Mouse (Mus musculus): Measurements from ENCODE around the gene Fam214b. TPM values are rescaled to one million over a fixed set of nuclear protein-coding genes. Genes with fewer than 3 reads are reported as not detected.

Gene Fam214b
- polyA plus RNA-seq, 1 experiment from 2014 or later: 5.1 TPM

DNA sequence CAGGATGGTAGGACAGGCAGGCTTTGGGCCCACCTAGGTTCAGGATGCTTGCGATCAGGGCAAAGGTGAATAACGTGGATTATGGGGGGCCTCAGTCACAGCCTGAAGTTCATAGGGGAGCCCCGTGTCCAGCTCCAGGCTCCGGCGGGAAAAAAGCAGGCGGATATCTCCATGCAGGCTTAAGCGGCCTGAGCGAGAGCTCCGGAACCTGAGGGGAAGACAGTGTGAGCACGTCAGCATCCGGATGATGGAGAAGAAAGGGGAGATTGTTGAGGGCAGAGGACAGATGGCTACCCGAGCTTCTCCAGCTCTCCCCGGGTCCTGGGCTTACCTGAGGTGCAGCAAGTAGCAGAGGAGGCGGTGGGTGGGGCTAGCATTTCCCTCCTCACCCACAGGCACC, 12.5 kb downstream of the Fam214b start:
- Histone ChIP-seq H3K36me3 (ENCODE audit: control insufficient read depth, insufficient read depth, low read length) (peaks cover 45% of the 10 kb centered on the region), H3K27ac (ENCODE audit: low read depth) (no peak overlapping the region), H3K4me2 (ENCODE audit: low read length) (no peak overlapping the region), H3K9ac (ENCODE audit: low read length) (no peak overlapping the region), H3K27me3 (replicated peaks; ENCODE audit: control insufficient read depth, insufficient read depth, low read length) (no peaks in the 10 kb centered on the region), H3K4me3 (ENCODE audit: low read depth, low read length) (no peak overlapping the region), H3K4me1 (replicated peaks; ENCODE audit: control insufficient read depth, insufficient read depth, low read length) (peaks cover 9% of the 10 kb centered on the region; the same call in 1 of the 2 replicates), H3K9me3 (ENCODE audit: control insufficient read depth, low read length) (no peaks in the 10 kb centered on the region)
- ATAC-seq (replicated peaks; ENCODE audit: low FRiP score, low TSS enrichment, low read depth): no peak
- 82% methylated on average over 14 of the region's 14 CpGs for WGBS
- DNase-seq (ENCODE audit: low spot score): no peak

- DNase-seq (ENCODE audit: low spot score) (no peak), ATAC-seq (replicated peaks; ENCODE audit: low FRiP score, low TSS enrichment, low read depth) (no peak)
- H3K9ac ChIP-seq (ENCODE audit: low read length): no peak overlapping the region
- peaks cover 55% of the 10 kb centered on the region for H3K36me3 ChIP-seq (ENCODE audit: control insufficient read depth, insufficient read depth, low read length)
- no peak overlapping the region for H3K27ac ChIP-seq (ENCODE audit: low read depth)
- no peaks in the 10 kb centered on the region for H3K27me3 ChIP-seq (replicated peaks; ENCODE audit: control insufficient read depth, insufficient read depth, low read length)
- H3K4me1 ChIP-seq (replicated peaks; ENCODE audit: control insufficient read depth, insufficient read depth, low read length): peaks cover 9% of the 10 kb centered on the region; the same call in 1 of the 2 replicates
- H3K4me3 ChIP-seq (ENCODE audit: low read depth, low read length): no peak overlapping the region
- WGBS: 93% methylated on average over 1 of the region's 1 CpGs
- H3K4me2 ChIP-seq (ENCODE audit: low read length): no peak overlapping the region
- no peaks in the 10 kb centered on the region for H3K9me3 ChIP-seq (ENCODE audit: control insufficient read depth, low read length)
These were observed 13.5 kb downstream of the Fam214b start for GRCm38 (mm10) chr4:43032501-43032900.

DNA sequence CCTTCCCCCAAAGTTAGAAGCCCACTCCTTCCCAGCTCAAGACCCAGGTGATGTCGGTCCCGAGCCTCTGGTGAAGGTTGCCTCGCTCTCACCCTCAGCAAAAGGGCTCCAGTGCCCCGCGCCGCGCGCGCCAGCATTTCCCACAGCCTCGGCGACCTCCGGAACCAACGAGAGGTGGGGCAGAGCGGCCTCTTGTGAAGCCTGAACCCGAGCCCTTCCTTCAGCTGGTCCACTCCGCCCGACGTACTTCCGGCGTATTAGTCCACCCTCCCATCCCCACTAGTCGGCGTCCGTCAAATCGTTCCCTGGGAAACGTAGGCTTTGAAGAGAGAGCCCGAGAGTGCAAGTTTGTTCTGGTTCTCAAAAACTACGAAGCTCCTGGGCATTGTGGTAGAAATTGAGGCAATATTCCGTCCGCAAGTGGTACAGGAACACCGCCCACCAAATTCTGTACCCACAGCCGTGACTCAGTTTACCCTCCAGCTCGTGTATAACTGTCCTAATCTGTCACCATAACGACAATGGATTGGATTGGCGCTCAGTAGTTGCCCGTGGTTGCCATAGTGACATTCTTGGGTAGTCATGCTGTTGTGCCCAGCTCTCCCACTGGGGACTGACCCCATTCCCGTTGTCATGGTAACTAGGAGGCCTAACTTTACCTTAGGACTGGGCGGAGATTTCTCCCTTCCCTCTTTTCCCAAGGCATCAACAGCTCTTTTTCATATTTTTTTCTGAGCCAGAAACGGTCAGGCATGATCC, 14.6 kb downstream of the Fam214b start, which contains the start of gene Stoml2:
Stoml2 (minus strand) TSS at position 474 of the 759 bp plus-strand sequence.
- Histone ChIP-seq H3K4me1 (replicated peaks; ENCODE audit: control insufficient read depth, insufficient read depth, low read length) (peaks cover 9% of the 10 kb centered on the region; the same call in 1 of the 2 replicates), H3K36me3 (ENCODE audit: control insufficient read depth, insufficient read depth, low read length) (peaks cover 63% of the 10 kb centered on the region), H3K9me3 (ENCODE audit: control insufficient read depth, low read length) (no peaks in the 10 kb centered on the region), H3K27ac (ENCODE audit: low read depth) (peak within 1 kb of the TSS; percentile 83), H3K9ac (ENCODE audit: low read length) (peak within 1 kb of the TSS; percentile 90), H3K4me3 (ENCODE audit: low read depth, low read length) (peak within 1 kb of the TSS; percentile 87), H3K4me2 (ENCODE audit: low read length) (peak within 1 kb of the TSS; percentile 70), H3K27me3 (replicated peaks; ENCODE audit: control insufficient read depth, insufficient read depth, low read length) (no peaks in the 10 kb centered on the region)
- DNase-seq (ENCODE audit: low spot score) (peak; percentile 91), ATAC-seq (replicated peaks; ENCODE audit: low FRiP score, low TSS enrichment, low read depth) (peak; percentile 95)
- 1% methylated on average over 38 of the region's 38 CpGs for WGBS

DNA sequence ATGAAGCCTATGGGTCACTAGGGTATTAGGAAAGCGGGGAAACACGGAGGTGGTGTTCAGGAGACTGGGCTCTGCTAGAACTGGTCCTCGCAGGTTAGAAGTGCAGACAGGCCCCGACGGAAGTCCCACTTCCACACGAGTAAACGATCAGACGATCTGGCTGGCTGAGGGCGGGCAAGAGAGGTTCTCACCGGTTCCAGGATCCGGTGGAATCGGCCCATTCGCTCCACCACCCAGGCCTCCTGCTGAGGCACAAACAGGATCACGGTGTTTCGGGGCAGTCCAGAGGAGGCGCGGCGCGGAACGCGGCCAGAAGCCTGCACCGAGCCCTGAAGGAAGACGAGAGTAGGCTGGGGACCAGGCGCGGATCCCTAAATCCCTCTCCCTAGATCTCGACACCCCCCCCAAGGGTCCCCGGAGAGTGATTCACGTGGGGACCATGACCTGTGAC, 15.2 kb downstream of the Fam214b start:
- ATAC-seq (replicated peaks; ENCODE audit: low FRiP score, low TSS enrichment, low read depth) (peak; percentile 65), DNase-seq (ENCODE audit: low spot score) (no peak)
- whole genome bisulfite sequencing: 2% methylated on average over 28 of the region's 28 CpGs
- Histone ChIP-seq H3K4me2 (ENCODE audit: low read length) (peak overlapping the region; percentile 70), H3K4me1 (replicated peaks; ENCODE audit: control insufficient read depth, insufficient read depth, low read length) (peaks cover 9% of the 10 kb centered on the region; the same call in 1 of the 2 replicates), H3K27ac (ENCODE audit: low read depth) (peak overlapping the region; percentile 83), H3K36me3 (ENCODE audit: control insufficient read depth, insufficient read depth, low read length) (peaks cover 57% of the 10 kb centered on the region), H3K27me3 (replicated peaks; ENCODE audit: control insufficient read depth, insufficient read depth, low read length) (no peaks in the 10 kb centered on the region), H3K4me3 (ENCODE audit: low read depth, low read length) (peak overlapping the region; percentile 87), H3K9ac (ENCODE audit: low read length) (peak overlapping the region; percentile 90), H3K9me3 (ENCODE audit: control insufficient read depth, low read length) (no peaks in the 10 kb centered on the region)

- no peak for DNase-seq (ENCODE audit: low spot score)
- no peak for ATAC-seq (replicated peaks; ENCODE audit: low FRiP score, low TSS enrichment, low read depth)
- Histone ChIP-seq H3K27ac (ENCODE audit: low read depth) (no peak overlapping the region), H3K9ac (ENCODE audit: low read length) (peak overlapping the region; percentile 90), H3K9me3 (ENCODE audit: control insufficient read depth, low read length) (no peaks in the 10 kb centered on the region), H3K27me3 (replicated peaks; ENCODE audit: control insufficient read depth, insufficient read depth, low read length) (no peaks in the 10 kb centered on the region), H3K4me3 (ENCODE audit: low read depth, low read length) (peak overlapping the region; percentile 87), H3K4me2 (ENCODE audit: low read length) (peak overlapping the region; percentile 70), H3K36me3 (ENCODE audit: control insufficient read depth, insufficient read depth, low read length) (peaks cover 55% of the 10 kb centered on the region), H3K4me1 (replicated peaks; ENCODE audit: control insufficient read depth, insufficient read depth, low read length) (peaks cover 9% of the 10 kb centered on the region; the same call in 1 of the 2 replicates)
- WGBS: 71% methylated on average over 9 of the region's 9 CpGs
These were observed 15.7 kb downstream of the Fam214b start for GRCm38 (mm10) chr4:43030352-43030751.

GRCm38 (mm10) chr4:43029749-43030148, 16.3 kb downstream of the Fam214b start:
- Histone ChIP-seq H3K4me3 (ENCODE audit: low read depth, low read length) (no peak overlapping the region), H3K4me2 (ENCODE audit: low read length) (no peak overlapping the region), H3K27me3 (replicated peaks; ENCODE audit: control insufficient read depth, insufficient read depth, low read length) (no peaks in the 10 kb centered on the region), H3K9me3 (ENCODE audit: control insufficient read depth, low read length) (no peaks in the 10 kb centered on the region), H3K9ac (ENCODE audit: low read length) (no peak overlapping the region), H3K36me3 (ENCODE audit: control insufficient read depth, insufficient read depth, low read length) (peaks cover 53% of the 10 kb centered on the region), H3K27ac (ENCODE audit: low read depth) (no peak overlapping the region), H3K4me1 (replicated peaks; ENCODE audit: control insufficient read depth, insufficient read depth, low read length) (peaks cover 10% of the 10 kb centered on the region)
- DNase-seq (ENCODE audit: low spot score): no peak
- ATAC-seq (replicated peaks; ENCODE audit: low FRiP score, low TSS enrichment, low read depth): no peak
- WGBS: 94% methylated on average over 9 of the region's 9 CpGs

- no peak for ATAC-seq (replicated peaks; ENCODE audit: low FRiP score, low TSS enrichment, low read depth)
These were observed 16.9 kb downstream of the Fam214b start for GRCm38 (mm10) chr4:43029121-43029520.

DNA sequence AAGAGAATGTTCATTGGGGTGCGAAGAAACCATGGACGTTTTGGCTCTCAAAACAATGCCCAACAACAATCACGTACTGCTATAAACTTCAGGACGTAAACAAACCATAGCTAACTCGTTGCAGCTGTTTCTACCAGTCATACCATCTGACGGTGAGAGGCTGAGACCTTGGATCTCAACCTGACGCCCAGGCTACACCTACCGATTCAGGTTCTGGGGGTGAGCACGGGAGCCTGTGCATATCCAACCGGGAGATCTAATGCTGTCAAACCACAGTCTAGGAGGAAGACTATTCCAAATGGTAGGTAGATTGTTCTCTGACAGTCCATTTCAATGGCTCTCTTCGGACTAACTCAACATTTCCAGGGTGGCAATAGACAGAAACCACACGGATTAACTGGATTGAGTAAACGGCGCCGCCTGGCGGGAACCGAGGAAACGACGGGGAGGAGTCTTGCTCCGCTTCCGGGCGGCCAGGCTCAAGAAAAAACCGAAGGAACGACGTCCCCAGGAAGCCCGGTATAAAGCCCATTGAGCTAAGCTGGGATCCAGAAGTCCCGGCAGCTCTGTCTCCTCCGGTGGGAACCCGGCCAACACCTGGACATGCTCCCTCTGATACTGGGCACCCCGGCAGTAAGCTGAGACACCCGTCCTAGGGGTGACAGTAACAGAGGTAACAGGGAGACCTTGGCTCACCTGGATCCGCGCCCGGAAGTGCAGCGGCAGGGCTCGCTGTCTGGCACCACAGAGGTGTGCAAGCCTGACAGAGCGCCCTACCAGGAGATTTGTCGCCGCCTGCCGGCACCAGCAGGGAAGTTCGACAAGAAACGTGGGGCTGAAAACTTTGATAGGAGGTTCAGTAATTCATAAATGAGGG, 20.7 kb downstream of the Fam214b start, which contains the start of gene Pigo:
Pigo (minus strand) TSS at position 736 of the 877 bp plus-strand sequence.
- WGBS: 6% methylated on average over 42 of the region's 42 CpGs
- ATAC-seq (replicated peaks; ENCODE audit: low FRiP score, low TSS enrichment, low read depth): peak; percentile 92

More at GRCm38 (mm10) chr4:43029121-43029520, 16.9 kb downstream of the Fam214b start:
- DNase-seq (ENCODE audit: low spot score): no peak
- Histone ChIP-seq H3K27ac (ENCODE audit: low read depth) (no peak overlapping the region), H3K4me2 (ENCODE audit: low read length) (no peak overlapping the region), H3K9me3 (ENCODE audit: control insufficient read depth, low read length) (no peaks in the 10 kb centered on the region), H3K4me3 (ENCODE audit: low read depth, low read length) (no peak overlapping the region), H3K9ac (ENCODE audit: low read length) (no peak overlapping the region), H3K27me3 (replicated peaks; ENCODE audit: control insufficient read depth, insufficient read depth, low read length) (no peaks in the 10 kb centered on the region), H3K36me3 (ENCODE audit: control insufficient read depth, insufficient read depth, low read length) (peaks cover 48% of the 10 kb centered on the region), H3K4me1 (replicated peaks; ENCODE audit: control insufficient read depth, insufficient read depth, low read length) (peaks cover 16% of the 10 kb centered on the region)
- WGBS: 90% methylated on average over 7 of the region's 7 CpGs

More for the DNA sequence above, 20.7 kb downstream of the Fam214b start, which contains the start of gene Pigo:
- H3K36me3 ChIP-seq (ENCODE audit: control insufficient read depth, insufficient read depth, low read length): peaks cover 73% of the 10 kb centered on the region
- no peaks in the 10 kb centered on the region for H3K27me3 ChIP-seq (replicated peaks; ENCODE audit: control insufficient read depth, insufficient read depth, low read length)
- peak within 1 kb of the TSS; percentile 90 for H3K4me2 ChIP-seq (ENCODE audit: low read length)
- no peaks in the 10 kb centered on the region for H3K9me3 ChIP-seq (ENCODE audit: control insufficient read depth, low read length)
- H3K27ac ChIP-seq (ENCODE audit: low read depth): peak within 1 kb of the TSS; percentile 79
- peaks cover 11% of the 10 kb centered on the region for H3K4me1 ChIP-seq (replicated peaks; ENCODE audit: control insufficient read depth, insufficient read depth, low read length)
- peak within 1 kb of the TSS; percentile 64 for H3K4me3 ChIP-seq (ENCODE audit: low read depth, low read length)
- peak; percentile 98 for DNase-seq (ENCODE audit: low spot score)
- peak within 1 kb of the TSS; percentile 60 for H3K9ac ChIP-seq (ENCODE audit: low read length)

All from intestine, embryonic 14.5 days (tissue).